Mouse (Mus musculus) MEL (cell line): ENCODE measurements around the gene Hivep2. TPM values are rescaled to one million over a fixed set of nuclear protein-coding genes. Genes with fewer than 3 reads are reported as not detected.

Experiments
- DNase-seq: peaks from one replicate; pipeline ENCODE4 v3.0.0; 2011; ENCODE audit warnings: low read depth, low spot score
- H3K27ac ChIP-seq: 2 replicates; pipeline ENCODE4 v1.5.1; 2012; ENCODE audit warnings: low read depth, mild to moderate bottlenecking, control low read depth, low read length, moderate library complexity; ENCODE audit not compliant: control insufficient read depth
- H3K27me3 ChIP-seq, 2 experiments: fragments of 150-350 bp in 1 of 2; sonication (generic) in 1 of 2; 2 replicates each; pipeline ENCODE4 v1.6.1; 2012; ENCODE audit warnings: low read length in 2 of 2, mild to moderate bottlenecking in 2 of 2, improper control_type of control experiment in 1 of 2, moderate library complexity in 1 of 2; ENCODE audit not compliant: insufficient read depth in 2 of 2, control insufficient read depth in 1 of 2
- H3K36me3 ChIP-seq, 2 experiments: 2 replicates each; pipeline ENCODE4 v1.6.1; 2012 to 2014; ENCODE audit warnings: low read length in 2 of 2, improper control_type of control experiment in 1 of 2, inconsistent platforms in 1 of 2, mild to moderate bottlenecking in 1 of 2; ENCODE audit not compliant: insufficient read depth in 2 of 2, control insufficient read depth in 1 of 2
- H3K4me1 ChIP-seq, 2 experiments: fragments of 150-350 bp in 1 of 2; sonication (generic) in 1 of 2; 2 replicates each; pipeline ENCODE4 v1.6.1; 2012; ENCODE audit warnings: low read length in 2 of 2, improper control_type of control experiment in 1 of 2, mild to moderate bottlenecking in 1 of 2; ENCODE audit not compliant: insufficient read depth in 2 of 2, control insufficient read depth in 1 of 2
- H3K4me3 ChIP-seq, 2 experiments: fragments of 150-350 bp in 1 of 2; sonication (generic) in 1 of 2; 2 replicates each; pipeline ENCODE4 v1.5.1; 2012; ENCODE audit warnings: low read depth in 2 of 2, low read length in 2 of 2, mild to moderate bottlenecking in 2 of 2, moderate library complexity in 2 of 2, control low read depth in 1 of 2, improper control_type of control experiment in 1 of 2; ENCODE audit not compliant: control insufficient read depth in 1 of 2, insufficient read depth in 1 of 2
- H3K79me2 ChIP-seq: 2 replicates; pipeline ENCODE4 v1.6.1; 2012; ENCODE audit warnings: mild to moderate bottlenecking, low read length, moderate library complexity; ENCODE audit not compliant: control insufficient read depth, poor library complexity, insufficient read depth
- H3K9ac ChIP-seq: 2 replicates; pipeline ENCODE4 v1.6.1; 2012; ENCODE audit warnings: low read depth, mild to moderate bottlenecking, control low read depth, low read length, moderate library complexity; ENCODE audit not compliant: control insufficient read depth, poor library complexity, severe bottlenecking
- H3K9me3 ChIP-seq: fragments of 150-350 bp; sonication (generic); replicated peaks from 2 replicates; pipeline ENCODE4 v1.6.1; 2012; ENCODE audit warnings: mild to moderate bottlenecking, low read length, improper control_type of control experiment, moderate library complexity; ENCODE audit not compliant: insufficient read depth
- CHD2 ChIP-seq: IDR thresholded peaks from 2 replicates; pipeline ENCODE4 v1.6.1; 2011; ENCODE audit warnings: low read length, improper control_type of control experiment
- CTCF ChIP-seq, 3 experiments: IDR thresholded peaks in 2 of 3; conservative IDR thresholded peaks in 1 of 3; 2 replicates each; pipeline ENCODE4 v1.5.1; 2011 to 2012; ENCODE audit warnings: low read length in 3 of 3, low read depth in 2 of 3, mild to moderate bottlenecking in 2 of 3, improper control_type of control experiment in 1 of 3, inconsistent platforms in 1 of 3, mixed read lengths in 1 of 3, moderate library complexity in 1 of 3; ENCODE audit not compliant: control insufficient read depth in 1 of 3, insufficient read depth in 1 of 3, poor library complexity in 1 of 3, severe bottlenecking in 1 of 3
- E2F4 ChIP-seq: IDR thresholded peaks from 2 replicates; pipeline ENCODE4 v1.6.1; 2011; ENCODE audit warnings: low read depth, low read length, improper control_type of control experiment, borderline replicate concordance
- ELF1 ChIP-seq: IDR thresholded peaks from 2 replicates; pipeline ENCODE4 v1.6.1; 2014; ENCODE audit warnings: low read depth, mild to moderate bottlenecking, inconsistent platforms, low read length, improper control_type of control experiment, moderate library complexity
- GABPA ChIP-seq: IDR thresholded peaks from 2 replicates; pipeline ENCODE4 v1.6.1; 2012; ENCODE audit warnings: low read depth, mild to moderate bottlenecking, inconsistent platforms, low read length, improper control_type of control experiment, moderate library complexity
- JUND ChIP-seq: IDR thresholded peaks from 2 replicates; pipeline ENCODE4 v1.6.1; 2011; ENCODE audit warnings: low read depth, mild to moderate bottlenecking, improper control_type of control experiment, low read length
- MAFK ChIP-seq: IDR thresholded peaks from 2 replicates; pipeline ENCODE4 v1.6.1; 2011; ENCODE audit warnings: low read depth, mild to moderate bottlenecking, low read length, improper control_type of control experiment, borderline replicate concordance
- MEF2A ChIP-seq: IDR thresholded peaks from 2 replicates; pipeline ENCODE4 v1.6.1; 2014; ENCODE audit warnings: low read depth, mild to moderate bottlenecking, inconsistent platforms, low read length, improper control_type of control experiment; ENCODE audit not compliant: poor library complexity, insufficient replicate concordance, severe bottlenecking; ENCODE audit errors: extremely low read depth
- NELFE ChIP-seq: IDR thresholded peaks from 2 replicates; pipeline ENCODE4 v1.6.1; 2011; ENCODE audit warnings: low read depth, low read length, improper control_type of control experiment
- NRF1 ChIP-seq: IDR thresholded peaks from 2 replicates; pipeline ENCODE4 v1.6.1; 2014; ENCODE audit warnings: low read depth, mild to moderate bottlenecking, inconsistent platforms, low read length, improper control_type of control experiment, moderate library complexity; ENCODE audit not compliant: poor library complexity, insufficient read depth, severe bottlenecking
- RAD21 ChIP-seq: IDR thresholded peaks from 2 replicates; pipeline ENCODE4 v1.6.1; 2011; ENCODE audit warnings: mild to moderate bottlenecking, low read depth, low read length, improper control_type of control experiment
- TAL1 ChIP-seq: IDR thresholded peaks from 2 replicates; pipeline ENCODE4 v1.6.1; 2012; ENCODE audit warnings: mild to moderate bottlenecking, inconsistent platforms, low read length, moderate library complexity, mixed read lengths
- USF2 ChIP-seq, 2 experiments: IDR thresholded peaks; 2 replicates each; pipeline ENCODE4 v1.6.1; 2011 to 2012; ENCODE audit warnings: improper control_type of control experiment in 2 of 2, low read length in 2 of 2, borderline replicate concordance in 1 of 2, inconsistent platforms in 1 of 2, low read depth in 1 of 2, mild to moderate bottlenecking in 1 of 2; ENCODE audit not compliant: insufficient read depth in 1 of 2
- ZMIZ1 ChIP-seq: IDR thresholded peaks from 2 replicates; pipeline ENCODE4 v1.6.1; 2012; ENCODE audit warnings: low read depth, mild to moderate bottlenecking, inconsistent platforms, low read length, improper control_type of control experiment, moderate library complexity
- polyA plus RNA-seq, 2 experiments: library from polyadenylated mRNA; stranded (reverse) in 1 of 2; unstranded in 1 of 2; fragments of >175 nt in 1 of 2; fragments of >200 nt in 1 of 2; gene quantifications; 2 replicates each; pipeline versions ENCODE4 v1.2.1 to v1.2.4; 2012; ENCODE audit warnings: low replicate concordance in 2 of 2, low read depth in 1 of 2; ENCODE audit not compliant: insufficient read length in 2 of 2, insufficient read depth in 1 of 2, missing spikeins in 1 of 2
- total RNA-seq: library from RNA; depleted of rRNA; stranded (reverse); fragments of 300-350 nt; gene quantifications from 2 replicates; pipeline ENCODE4 v1.2.3, GENCODE M21; 2012

Gene Hivep2
- total and polyA plus RNA-seq, 3 experiments: not detected

GRCm38 (mm10) chr10:14009721-14010120 lies 43.8 kb downstream of the Hivep2 start:
- DNase-seq: no peak
- Histone ChIP-seq H3K4me1 (no peaks in the 10 kb centered on the region), H3K9ac (no peak overlapping the region), H3K27ac (no peak overlapping the region)
- TF ChIP-seq MEF2A: no peak
- no peak for TF ChIP-seq RAD21
- no peak for TF ChIP-seq GABPA
- TF ChIP-seq USF2 (IDR thresholded peaks at IDR 0.05; ENCODE audit: borderline replicate concordance in 1 of 2, insufficient read depth in 1 of 2, low read depth in 1 of 2, low read length in 2 of 2): no peak
- TF ChIP-seq TAL1: no peak
- TF ChIP-seq JUND: no peak
- no peak for TF ChIP-seq CTCF (IDR thresholded peaks at IDR 0.05 in 2 of 3, conservative IDR thresholded peaks at IDR 0.05 in 1 of 3; ENCODE audit: control insufficient read depth in 1 of 3, insufficient read depth in 1 of 3, low read depth in 2 of 3, low read length in 3 of 3, poor library complexity in 1 of 3, severe bottlenecking in 1 of 3)
- TF ChIP-seq NELFE: no peak
- no peak for TF ChIP-seq ZMIZ1
- TF ChIP-seq ELF1: no peak
- TF ChIP-seq CHD2: no peak
- TF ChIP-seq, all 39 proteins: peak for 0
- Histone ChIP-seq H3K27me3 (no peaks in the 10 kb centered on the region), H3K79me2 (no peaks in the 10 kb centered on the region), H3K9me3 (no peaks in the 10 kb centered on the region), H3K36me3 (no peaks in the 10 kb centered on the region), H3K4me3 (no peak overlapping the region)

GRCm38 (mm10) chr10:14016287-14016970 lies 50.6 kb downstream of the Hivep2 start:
- TF ChIP-seq MAFK: no peak
- no peak for TF ChIP-seq NRF1
- no peak for TF ChIP-seq E2F4
- no peaks in the 10 kb centered on the region for H3K9me3 ChIP-seq
- H3K79me2 ChIP-seq: no peaks in the 10 kb centered on the region
- H3K27ac ChIP-seq: no peak overlapping the region
- H3K4me1 ChIP-seq: no peaks in the 10 kb centered on the region
- no peak for DNase-seq
- H3K9ac ChIP-seq: no peak overlapping the region
- H3K36me3 ChIP-seq: no peaks in the 10 kb centered on the region
- no peak overlapping the region for H3K4me3 ChIP-seq
- H3K27me3 ChIP-seq: no peaks in the 10 kb centered on the region
